Mouse (Mus musculus) megakaryocyte, embryonic 14.5 days (primary cell): ENCODE data around the gene Myo1b. TPM values are rescaled to one million over a fixed set of nuclear protein-coding genes. Genes with fewer than 3 reads are reported as not detected.
A peak's percentile ranks its signal among the peaks of the same experiment; 100 is the strongest.

Source experiments
- H3K27me3 ChIP-seq: replicated peaks from 2 replicates; pipeline ENCODE3; 2012; ENCODE audit warnings: inconsistent platforms
- H3K36me3 ChIP-seq: replicated peaks from 2 replicates; pipeline ENCODE3; 2012; ENCODE audit warnings: low read length, inconsistent platforms, mixed read lengths
- H3K4me1 ChIP-seq: 2 replicates; pipeline ENCODE4 v1.6.1; 2012; ENCODE audit warnings: inconsistent platforms
- H3K4me3 ChIP-seq: replicated peaks from 2 replicates; pipeline ENCODE3; 2012; ENCODE audit warnings: moderate library complexity, mild to moderate bottlenecking, inconsistent platforms
- H3K9me3 ChIP-seq: 2 replicates; pipeline ENCODE4 v1.6.1; 2012; ENCODE audit warnings: inconsistent platforms
- FLI1 ChIP-seq: IDR thresholded peaks from 2 replicates; pipeline ENCODE4 v1.6.1; 2012; ENCODE audit warnings: low read length, inconsistent platforms, mixed read lengths
- GATA1 ChIP-seq: IDR thresholded peaks from 3 replicates; pipeline ENCODE4 v1.6.1; 2012; ENCODE audit warnings: mixed read lengths, low read length, inconsistent platforms, borderline replicate concordance
- polyA plus RNA-seq: library from polyadenylated mRNA; stranded (reverse); fragments of >175 nt; gene quantifications from 2 replicates; pipeline ENCODE4 v1.2.3, GENCODE M21; 2012; ENCODE audit warnings: low replicate concordance; ENCODE audit not compliant: insufficient read depth

The Myo1b gene
- polyA plus RNA-seq, 1 experiment, result 0.43 TPM

DNA sequence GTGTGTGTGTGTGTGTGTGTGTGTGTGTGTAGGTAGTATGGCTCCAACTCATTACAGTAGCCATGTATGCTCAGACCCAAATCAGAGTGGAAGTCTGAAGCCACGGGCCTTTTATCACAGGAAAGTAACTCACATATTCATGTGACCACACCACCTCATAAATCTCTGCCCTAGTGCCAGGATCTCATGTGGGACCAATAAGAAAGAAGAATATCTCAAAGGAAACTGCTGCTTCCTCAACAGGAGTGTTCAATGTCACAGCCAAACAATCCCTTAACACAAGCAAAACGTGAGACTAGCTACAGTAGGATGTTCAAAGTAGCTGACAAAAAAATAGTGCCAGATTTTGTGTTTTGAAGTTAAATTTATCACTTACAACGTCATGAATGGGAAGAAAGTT, 13.7 kb upstream of the Myo1b start:
- peaks cover 18% of the 10 kb centered on the region for H3K27me3 ChIP-seq
- peaks cover 40% of the 10 kb centered on the region for H3K4me1 ChIP-seq
- H3K9me3 ChIP-seq, result peaks cover 3% of the 10 kb centered on the region; the same call in 1 of the 2 replicates
- H3K36me3 ChIP-seq, result no peaks in the 10 kb centered on the region
- TF ChIP-seq FLI1 (no peak), GATA1 (no peak)
- no peak overlapping the region for H3K4me3 ChIP-seq

DNA sequence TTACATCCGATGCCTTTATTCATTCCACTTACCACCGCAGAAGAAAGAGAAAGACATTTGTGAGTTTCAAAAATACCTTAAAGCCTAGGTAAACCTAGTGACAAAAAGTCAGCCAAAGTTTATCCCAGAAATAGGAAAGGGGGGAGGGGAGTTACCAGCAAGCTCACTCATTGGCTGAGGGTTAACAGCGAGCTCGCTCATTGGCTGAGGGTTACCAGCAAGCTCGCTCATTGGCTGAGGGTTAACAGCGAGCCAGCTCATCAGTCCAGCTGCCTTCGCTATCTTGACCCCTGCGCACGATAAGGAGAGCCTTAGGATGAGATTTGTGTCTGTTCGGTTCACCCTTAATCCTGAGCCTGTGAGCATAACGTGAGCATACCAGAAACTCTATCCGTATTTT, 6.9 kb upstream of the Myo1b start:
- peaks cover 37% of the 10 kb centered on the region for H3K27me3 ChIP-seq
- no peaks in the 10 kb centered on the region for H3K4me1 ChIP-seq
- H3K4me3 ChIP-seq, result no peak overlapping the region
- H3K36me3 ChIP-seq, result no peaks in the 10 kb centered on the region
- H3K9me3 ChIP-seq, result peaks cover 7% of the 10 kb centered on the region; the same call in 1 of the 2 replicates
- TF ChIP-seq GATA1, result no peak
- TF ChIP-seq FLI1, result no peak

DNA sequence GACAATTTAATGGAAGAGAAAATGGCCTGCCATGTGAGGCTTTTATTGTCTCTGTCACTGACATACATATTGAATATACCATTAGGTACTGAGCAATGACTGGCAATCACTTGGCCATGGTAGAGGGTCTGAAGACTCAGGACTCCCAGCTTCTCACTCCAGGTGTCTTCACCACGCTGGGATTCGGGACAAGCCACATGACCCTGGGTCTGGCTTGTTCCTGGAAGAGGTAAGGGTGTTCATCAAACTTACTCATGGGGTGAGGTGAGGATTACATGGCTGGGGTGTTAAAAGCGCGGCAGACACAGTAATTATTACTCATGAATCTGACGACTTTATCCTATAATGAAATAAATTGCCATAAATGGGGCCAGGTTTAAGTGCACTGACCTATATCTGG, 405 bp upstream of the Myo1b start:
- H3K4me3 ChIP-seq, result no peak overlapping the region
- no peak for TF ChIP-seq FLI1
- TF ChIP-seq GATA1, result no peak

DNA sequence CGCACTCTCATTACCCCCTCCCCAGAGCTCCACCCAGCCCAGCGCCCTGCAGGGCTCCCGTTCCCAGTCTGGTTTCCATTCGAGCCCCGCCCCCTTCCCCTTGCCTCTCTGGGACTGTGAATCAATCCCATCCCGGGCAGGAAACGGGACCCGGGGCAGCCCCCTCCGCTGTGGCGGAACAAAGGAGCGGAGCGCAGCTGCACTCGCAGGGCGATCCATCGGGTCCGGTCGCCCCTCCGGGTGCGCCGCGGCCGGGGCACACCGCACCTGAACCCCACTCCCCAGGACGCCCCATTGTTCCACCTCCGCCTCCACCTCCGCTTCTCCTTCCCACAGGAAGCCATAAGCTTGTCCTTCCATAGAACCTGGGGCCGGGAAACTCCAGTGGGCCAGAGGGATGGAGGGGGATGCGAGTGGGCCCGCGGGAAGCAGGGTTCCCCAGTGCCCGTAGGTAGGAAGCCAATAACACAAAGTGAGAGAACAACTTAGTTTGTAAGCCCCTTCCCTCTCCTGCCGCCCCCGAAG, 758 bp downstream of the Myo1b start:
- 0 out of 2 replicates have a peak, but pooled peaks cover 3% of the 10 kb centered on the region for H3K9me3 ChIP-seq
- TF ChIP-seq GATA1 (no peak), FLI1 (no peak)
- H3K4me3 ChIP-seq, result peak overlapping the region; percentile 91
- no peaks in the 10 kb centered on the region for H3K36me3 ChIP-seq
- peaks cover 73% of the 10 kb centered on the region for H3K27me3 ChIP-seq
- peaks cover 21% of the 10 kb centered on the region for H3K4me1 ChIP-seq

More for the DNA sequence above, 405 bp upstream of the Myo1b start:
- Histone ChIP-seq H3K27me3 (peaks cover 73% of the 10 kb centered on the region), H3K36me3 (no peaks in the 10 kb centered on the region), H3K4me1 (peaks cover 21% of the 10 kb centered on the region), H3K9me3 (0 out of 2 replicates have a peak, but pooled peaks cover 7% of the 10 kb centered on the region)

DNA sequence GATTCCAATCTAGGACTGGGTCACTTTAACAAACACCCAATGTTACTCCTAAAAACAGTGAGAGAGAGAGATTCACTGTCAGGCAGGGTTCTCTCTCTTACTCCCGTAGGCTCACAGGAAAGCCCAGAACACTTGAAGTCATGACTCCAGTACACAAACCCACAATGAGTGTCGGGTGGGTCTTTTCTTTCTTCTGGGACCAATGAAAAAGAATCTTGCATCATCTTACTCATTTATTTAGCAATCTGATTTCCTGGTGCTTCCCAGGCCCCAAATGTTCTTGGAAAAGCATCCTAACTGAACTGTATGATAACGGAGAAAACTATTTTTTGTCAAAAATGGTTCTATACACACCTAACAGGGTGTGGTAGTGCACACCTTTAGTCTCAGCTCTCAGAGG, 1.8 kb downstream of the Myo1b start:
- peaks cover 73% of the 10 kb centered on the region for H3K27me3 ChIP-seq
- TF ChIP-seq FLI1 (no peak), GATA1 (no peak)
- peaks cover 21% of the 10 kb centered on the region for H3K4me1 ChIP-seq
- no peak overlapping the region for H3K4me3 ChIP-seq
- H3K36me3 ChIP-seq, result no peaks in the 10 kb centered on the region
- H3K9me3 ChIP-seq, result 0 out of 2 replicates have a peak, but pooled peaks cover 3% of the 10 kb centered on the region

DNA sequence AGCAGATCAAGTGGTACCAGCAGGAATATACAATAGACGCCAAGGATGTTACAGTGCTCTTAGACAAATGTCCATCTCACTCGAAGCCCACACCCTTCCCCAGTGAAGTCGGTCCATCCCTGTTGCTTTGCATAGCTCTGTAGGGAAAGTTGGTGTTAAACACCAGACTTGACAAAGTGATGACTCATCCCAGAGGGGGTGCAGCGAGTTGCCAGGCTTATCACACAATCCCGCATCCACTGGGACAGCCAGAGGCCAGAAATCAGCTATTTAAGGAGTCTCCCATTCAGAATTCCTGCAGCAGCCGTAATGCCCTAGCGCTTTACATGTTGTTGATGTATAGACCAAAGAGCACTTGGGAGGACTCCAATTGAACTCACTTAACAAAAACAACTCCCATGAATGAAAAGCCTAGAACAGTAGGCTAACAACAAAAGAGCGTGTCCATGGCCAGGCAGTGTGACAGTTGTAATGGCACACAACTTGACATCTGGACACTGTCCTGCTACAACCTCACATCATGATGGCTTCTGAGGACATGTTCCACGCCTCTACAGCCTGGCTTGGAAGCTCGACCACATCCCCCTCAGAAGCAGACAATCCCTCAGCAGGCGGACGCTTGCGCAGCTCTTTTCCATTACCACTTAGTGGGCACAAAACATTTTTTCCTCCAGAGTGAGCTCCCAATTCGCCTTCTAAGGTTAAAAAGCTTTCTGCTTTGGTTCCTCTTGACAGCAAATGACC, 2.6 kb downstream of the Myo1b start:
- TF ChIP-seq FLI1 (no peak), GATA1 (no peak)
- no peaks in the 10 kb centered on the region for H3K36me3 ChIP-seq

DNA sequence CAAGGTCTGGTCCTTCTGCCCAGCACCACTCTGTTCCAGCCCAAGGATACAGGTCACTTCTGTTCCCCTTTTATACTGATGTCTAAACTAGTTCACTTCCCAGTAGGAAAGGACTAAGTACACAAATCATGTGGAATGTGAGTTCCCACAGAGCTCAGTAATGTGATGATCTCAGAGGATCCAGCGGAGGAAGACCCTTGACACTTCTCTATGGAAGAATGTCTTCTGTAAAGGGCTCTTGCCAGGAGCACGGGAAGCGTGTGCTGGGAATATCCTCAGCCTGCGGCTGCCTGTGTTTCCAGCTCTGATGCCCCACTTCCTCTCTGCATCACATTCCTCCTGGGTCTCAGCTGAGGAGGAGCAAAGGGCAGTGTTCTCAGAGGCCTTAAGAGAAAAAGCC, 4.5 kb downstream of the Myo1b start:
- Histone ChIP-seq H3K4me1 (peaks cover 21% of the 10 kb centered on the region), H3K9me3 (0 out of 2 replicates have a peak, but pooled peaks cover 3% of the 10 kb centered on the region), H3K27me3 (peaks cover 58% of the 10 kb centered on the region), H3K36me3 (no peaks in the 10 kb centered on the region), H3K4me3 (no peak overlapping the region)
- no peak for TF ChIP-seq GATA1
- TF ChIP-seq FLI1, result no peak

More for the DNA sequence above, 2.6 kb downstream of the Myo1b start:
- Histone ChIP-seq H3K9me3 (0 out of 2 replicates have a peak, but pooled peaks cover 3% of the 10 kb centered on the region), H3K27me3 (peaks cover 70% of the 10 kb centered on the region), H3K4me1 (peaks cover 21% of the 10 kb centered on the region), H3K4me3 (no peak overlapping the region)

DNA sequence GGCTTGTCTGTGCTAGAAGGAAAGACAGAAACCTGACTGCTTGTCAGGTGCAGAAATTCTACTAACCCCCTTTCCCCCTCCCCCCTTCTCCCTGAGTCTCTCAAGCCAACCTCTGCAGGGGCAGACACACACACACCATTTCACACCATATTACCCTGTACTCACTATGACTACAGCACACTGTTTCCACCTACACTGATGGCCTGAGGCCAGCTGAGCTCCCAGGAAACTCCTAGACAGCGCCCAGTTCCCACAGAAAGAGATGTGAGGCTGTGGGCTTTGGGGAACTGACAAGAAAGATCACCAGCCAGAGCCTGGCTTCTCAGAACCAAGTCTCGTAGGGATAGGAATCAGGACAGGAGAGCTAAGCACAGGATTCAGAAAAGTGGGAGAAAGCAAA, 6.7 kb downstream of the Myo1b start:
- Histone ChIP-seq H3K27me3 (peaks cover 46% of the 10 kb centered on the region), H3K4me1 (peaks cover 8% of the 10 kb centered on the region), H3K4me3 (no peak overlapping the region), H3K9me3 (0 out of 2 replicates have a peak, but pooled peaks cover 3% of the 10 kb centered on the region), H3K36me3 (no peaks in the 10 kb centered on the region)
- TF ChIP-seq GATA1 (no peak), FLI1 (no peak)

DNA sequence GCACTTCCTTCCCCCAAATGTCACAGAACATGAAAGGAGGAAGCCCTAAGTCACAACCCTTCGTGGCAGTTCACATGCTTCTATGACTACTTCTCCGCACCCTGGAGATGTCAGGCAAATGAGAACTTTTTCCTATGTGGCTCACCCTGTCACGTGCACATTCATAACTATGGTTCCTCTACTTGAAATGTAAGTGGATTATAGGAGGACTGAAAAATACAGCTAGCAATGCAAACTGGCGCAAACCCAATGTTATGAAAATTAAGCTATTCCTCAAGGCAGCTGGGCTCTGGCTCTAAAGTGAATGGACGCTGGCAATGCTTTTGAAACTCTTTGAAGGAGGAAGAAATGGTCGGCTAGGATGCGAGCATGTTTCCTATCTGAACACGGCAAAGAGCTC, 8.1 kb downstream of the Myo1b start:
- peaks cover 35% of the 10 kb centered on the region for H3K27me3 ChIP-seq

More for the DNA sequence above, 8.1 kb downstream of the Myo1b start:
- H3K36me3 ChIP-seq, result no peaks in the 10 kb centered on the region
- H3K9me3 ChIP-seq, result no peaks in the 10 kb centered on the region
- TF ChIP-seq FLI1, result no peak
- no peak for TF ChIP-seq GATA1
- H3K4me1 ChIP-seq, result peaks cover under 1% of the 10 kb centered on the region; the same call in 1 of the 2 replicates
- no peak overlapping the region for H3K4me3 ChIP-seq
